Mouse (Mus musculus) forebrain, embryonic 14.5 days (tissue): ENCODE results near the gene Sema6d. TPM values are rescaled to one million over a fixed set of nuclear protein-coding genes. Genes with fewer than 3 reads are reported as not detected.
"Not testable (repeated sequence)": the region's sequence is repeated elsewhere in the genome, so short reads cannot be mapped to it uniquely, and the experiment has no call there.

Experiments used
- ATAC-seq: fragments of 200-750 bp; cut with Nextera tagmentation; 2 replicates; pipeline ENCODE4 v1.8.0; 2017; ENCODE audit warnings: mild to moderate bottlenecking, moderate library complexity
- DNase-seq: peaks from one replicate; pipeline ENCODE4 v3.0.0-alpha.2; 2015; ENCODE audit warnings: low spot score
- H3K27ac ChIP-seq: fragments of 300-500 bp; sonication (generic); 2 replicates; pipeline ENCODE4 v1.5.1; 2014; ENCODE audit warnings: low read depth, mild to moderate bottlenecking, control low read depth, low read length, moderate library complexity
- H3K27me3 ChIP-seq: fragments of 300-500 bp; sonication (generic); replicated peaks from 2 replicates; pipeline ENCODE4 v1.6.1; 2014; ENCODE audit warnings: low read length, control low read depth, mixed read lengths; ENCODE audit not compliant: control insufficient read depth, insufficient read depth
- H3K36me3 ChIP-seq: fragments of 300-500 bp; sonication (generic); 2 replicates; pipeline ENCODE4 v1.6.1; 2014; ENCODE audit warnings: low read length, control low read depth; ENCODE audit not compliant: control insufficient read depth, insufficient read depth
- H3K4me1 ChIP-seq: fragments of 300-500 bp; sonication (generic); 2 replicates; pipeline ENCODE4 v1.6.1; 2014; ENCODE audit warnings: antibody characterized with exemption, low read length, control low read depth; ENCODE audit not compliant: control insufficient read depth, insufficient read depth
- H3K4me2 ChIP-seq: fragments of 300-500 bp; sonication (generic); 2 replicates; pipeline ENCODE4 v1.6.1; 2014; ENCODE audit warnings: mild to moderate bottlenecking, control low read depth, low read length
- H3K4me3 ChIP-seq: fragments of 300-500 bp; sonication (generic); 2 replicates; pipeline ENCODE4 v1.5.1; 2014; ENCODE audit warnings: low read depth, low read length, control low read depth
- H3K9ac ChIP-seq: fragments of 300-500 bp; sonication (generic); 2 replicates; pipeline ENCODE4 v1.6.1; 2014; ENCODE audit warnings: mild to moderate bottlenecking, low read length, control low read depth, moderate library complexity
- H3K9me3 ChIP-seq: fragments of 300-500 bp; sonication (generic); replicated peaks from 2 replicates; pipeline ENCODE4 v1.6.1; 2016; ENCODE audit warnings: low read length, control low read depth, mixed read lengths; ENCODE audit not compliant: control insufficient read depth
- WGBS: fragments of 180-500 bp; shearing (Covaris S2); extraction: QIAGEN DNeasy Blood & Tissue Kit; methylation state at CpG from one replicate; pipeline ENCODE4 v1.1.7; 2014; 5-methylcytosine and 5-hydroxymethylcytosine counted together
- polyA plus RNA-seq: library from polyadenylated mRNA; unstranded; fragments of >200 nt; fragmentation: Nextera tagmentation; extraction: Ambion mirVana; gene quantifications from 2 replicates; pipeline ENCODE4 v1.2.1, GENCODE M21; 2014

Gene Sema6d
- polyA plus RNA-seq, 1 experiment from 2014 or later, result 15.7 TPM

DNA sequence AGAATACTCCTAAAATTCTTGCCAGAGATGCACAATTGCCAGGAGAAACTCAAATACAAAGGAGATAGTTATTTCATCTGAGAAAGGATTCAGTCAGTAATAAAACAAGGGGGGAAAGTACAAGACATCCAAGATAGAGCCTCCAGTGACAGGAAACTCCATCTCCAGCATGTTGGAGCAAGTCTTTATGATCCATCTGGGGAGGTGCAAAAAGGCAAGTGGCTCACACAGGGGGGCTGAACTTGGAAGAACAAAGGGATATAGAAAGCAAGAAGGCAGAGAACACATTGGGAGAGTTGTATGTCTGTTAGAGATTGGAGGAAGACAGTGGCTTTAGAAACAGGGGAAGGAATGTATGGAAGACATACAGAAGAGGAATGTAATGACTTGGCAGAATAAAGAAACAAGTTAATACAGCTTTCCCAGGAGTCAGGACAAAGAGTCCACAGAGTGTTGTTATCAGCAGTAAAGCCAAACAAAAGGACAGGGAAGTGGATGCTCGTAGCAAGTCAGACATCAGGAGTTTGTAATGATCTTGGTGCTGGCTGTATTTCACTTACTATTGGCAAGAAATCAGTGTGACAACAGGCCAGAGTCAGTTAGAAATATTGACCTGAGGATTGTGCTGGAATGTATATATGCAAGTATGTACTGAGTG is 239.8 kb downstream of the Sema6d start:
- Histone ChIP-seq H3K27me3 (no peaks in the 10 kb centered on the region), H3K4me3 (no peak overlapping the region), H3K9me3 (no peaks in the 10 kb centered on the region), H3K9ac (no peak overlapping the region), H3K36me3 (no peaks in the 10 kb centered on the region), H3K27ac (no peak overlapping the region), H3K4me2 (no peak overlapping the region), H3K4me1 (no peaks in the 10 kb centered on the region)
- DNase-seq (no peak), ATAC-seq (no peak)
- 47% methylated on average over 1 of the region's 1 CpGs for WGBS

GRCm38 (mm10) chr2:124332890-124333289 is 243.1 kb downstream of the Sema6d start:
- Histone ChIP-seq H3K4me2 (no peak overlapping the region), H3K4me1 (peaks cover 4% of the 10 kb centered on the region; the same call in 1 of the 2 replicates), H3K36me3 (no peaks in the 10 kb centered on the region), H3K9me3 (no peaks in the 10 kb centered on the region), H3K27me3 (no peaks in the 10 kb centered on the region), H3K27ac (no peak overlapping the region), H3K9ac (no peak overlapping the region), H3K4me3 (no peak overlapping the region)
- DNase-seq (no peak), ATAC-seq (no peak)
- 76% methylated on average over 5 of the region's 5 CpGs for WGBS

DNA sequence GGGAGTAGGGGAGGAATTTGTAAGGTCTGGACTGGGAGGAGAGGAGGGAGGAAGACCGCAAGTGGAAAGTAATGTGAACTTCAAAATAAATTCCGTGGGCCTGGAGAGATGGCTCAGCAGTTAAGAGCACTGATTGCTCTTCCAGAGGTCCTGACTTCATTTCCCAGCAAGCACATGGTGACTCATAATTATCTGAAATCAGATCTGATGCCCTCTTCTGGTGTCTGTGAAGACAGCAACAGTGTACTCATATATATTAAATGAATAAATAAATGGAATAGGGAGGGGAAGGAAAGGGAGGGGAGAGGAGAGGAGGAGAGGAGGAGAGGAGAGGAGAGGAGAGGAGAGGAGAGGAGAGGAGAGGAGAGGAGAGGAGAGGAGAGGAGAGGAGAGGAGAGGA is 244.9 kb downstream of the Sema6d start:
- peak; percentile 39 for DNase-seq
- H3K36me3 ChIP-seq, H3K4me1 ChIP-seq, H3K27me3 ChIP-seq, H3K27ac ChIP-seq, H3K9me3 ChIP-seq, ATAC-seq, H3K9ac ChIP-seq, H3K4me3 ChIP-seq, H3K4me2 ChIP-seq: not testable (repeated sequence)
- WGBS, result 77% methylated on average over 2 of the region's 2 CpGs

GRCm38 (mm10) chr2:124338296-124338695 is 248.5 kb downstream of the Sema6d start:
- Histone ChIP-seq H3K9me3 (no peaks in the 10 kb centered on the region), H3K9ac (no peak overlapping the region), H3K36me3 (no peaks in the 10 kb centered on the region), H3K4me2 (no peak overlapping the region), H3K27ac (no peak overlapping the region), H3K4me1 (peaks cover 4% of the 10 kb centered on the region; the same call in 1 of the 2 replicates), H3K4me3 (no peak overlapping the region), H3K27me3 (no peaks in the 10 kb centered on the region)
- DNase-seq (peak; percentile 29), ATAC-seq (peak; percentile 23; the same call in 1 of the 2 replicates)
- 59% methylated on average over 6 of the region's 6 CpGs for WGBS

DNA sequence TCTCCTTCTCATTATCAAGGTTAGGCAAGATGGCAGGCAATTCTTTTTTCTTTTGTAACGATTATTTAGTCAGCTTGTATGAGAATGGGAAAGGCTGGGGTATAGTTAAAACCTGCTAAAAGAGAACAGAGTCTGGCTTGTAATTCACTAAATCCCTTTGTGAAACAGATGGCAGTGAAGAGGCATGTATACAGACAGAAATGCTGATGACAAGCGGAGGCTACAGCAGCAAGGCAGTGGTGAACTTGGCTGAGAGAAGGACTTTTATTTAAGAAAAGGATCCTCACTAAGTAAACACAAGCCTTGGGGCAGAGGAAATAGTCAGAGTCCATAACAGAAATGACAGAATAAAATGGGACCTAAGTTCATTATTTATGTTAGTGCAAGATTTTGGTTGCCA is 264.4 kb downstream of the Sema6d start:
- Histone ChIP-seq H3K9me3 (no peaks in the 10 kb centered on the region), H3K4me1 (no peaks in the 10 kb centered on the region), H3K4me2 (no peak overlapping the region), H3K9ac (no peak overlapping the region), H3K27ac (no peak overlapping the region; the same call in 1 of the 2 replicates), H3K36me3 (no peaks in the 10 kb centered on the region), H3K4me3 (no peak overlapping the region), H3K27me3 (no peaks in the 10 kb centered on the region)
- peak; percentile 55; the same call in 1 of the 2 replicates for ATAC-seq
- DNase-seq, result peak; percentile 31
- WGBS, result 59% methylated on average over 2 of the region's 2 CpGs

DNA sequence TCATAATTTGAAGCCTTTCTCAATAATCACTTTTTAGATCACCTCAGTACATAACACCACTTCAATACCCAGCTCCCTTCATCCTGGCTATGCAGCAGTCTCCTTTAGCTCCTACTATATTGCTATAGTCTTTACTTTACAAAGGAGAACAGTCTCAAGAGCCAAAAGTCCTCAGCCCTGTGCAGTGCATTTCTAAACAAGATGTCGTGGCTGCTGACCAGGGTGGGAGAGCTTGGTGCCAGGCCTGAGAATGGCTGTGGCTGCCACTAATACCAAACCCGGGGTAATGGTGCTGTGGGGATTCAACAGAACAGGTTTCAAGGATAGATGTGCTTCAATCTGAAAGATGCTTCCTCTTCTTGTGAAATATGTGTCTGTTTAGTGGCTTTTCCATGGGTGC is 264.9 kb downstream of the Sema6d start:
- H3K4me1 ChIP-seq, result no peaks in the 10 kb centered on the region
- no peaks in the 10 kb centered on the region for H3K9me3 ChIP-seq
- no peaks in the 10 kb centered on the region for H3K27me3 ChIP-seq
- WGBS, result 78% methylated on average over 2 of the region's 2 CpGs
- H3K4me3 ChIP-seq, result no peak overlapping the region
- ATAC-seq (no peak), DNase-seq (no peak)
- no peaks in the 10 kb centered on the region for H3K36me3 ChIP-seq
- no peak overlapping the region for H3K9ac ChIP-seq
- H3K27ac ChIP-seq, result no peak overlapping the region
- H3K4me2 ChIP-seq, result no peak overlapping the region

DNA sequence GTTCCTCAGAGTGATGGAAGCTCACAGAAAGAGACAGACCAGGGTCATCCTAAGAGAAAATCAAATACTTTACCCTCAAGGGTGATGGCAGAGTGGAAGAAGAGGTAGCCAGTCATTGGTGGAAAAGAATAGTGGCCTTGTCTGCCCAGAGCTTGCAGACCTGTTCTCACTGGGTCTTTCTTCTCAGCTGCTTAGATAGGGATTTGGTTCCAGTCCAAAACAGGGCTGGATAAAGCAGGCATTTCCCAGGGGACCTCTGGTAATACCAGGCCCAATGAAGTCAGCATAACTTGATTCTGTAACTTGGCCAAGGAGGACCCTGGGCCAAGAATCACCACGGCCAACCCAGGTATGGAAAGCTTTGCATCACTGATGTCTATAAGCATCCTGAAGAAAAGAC is 279.5 kb downstream of the Sema6d start:
- no peaks in the 10 kb centered on the region for H3K27me3 ChIP-seq
- ATAC-seq (0 out of 2 replicates have a peak, but pooled peaks have one; percentile 23), DNase-seq (peak; percentile 24)
- H3K4me1 ChIP-seq, result no peaks in the 10 kb centered on the region
- no peaks in the 10 kb centered on the region for H3K36me3 ChIP-seq
- 69% methylated on average over 1 of the region's 1 CpGs for WGBS
- no peak overlapping the region for H3K4me2 ChIP-seq
- H3K27ac ChIP-seq, result no peak overlapping the region
- H3K9me3 ChIP-seq, result no peaks in the 10 kb centered on the region
- H3K4me3 ChIP-seq, result no peak overlapping the region
- no peak overlapping the region for H3K9ac ChIP-seq

DNA sequence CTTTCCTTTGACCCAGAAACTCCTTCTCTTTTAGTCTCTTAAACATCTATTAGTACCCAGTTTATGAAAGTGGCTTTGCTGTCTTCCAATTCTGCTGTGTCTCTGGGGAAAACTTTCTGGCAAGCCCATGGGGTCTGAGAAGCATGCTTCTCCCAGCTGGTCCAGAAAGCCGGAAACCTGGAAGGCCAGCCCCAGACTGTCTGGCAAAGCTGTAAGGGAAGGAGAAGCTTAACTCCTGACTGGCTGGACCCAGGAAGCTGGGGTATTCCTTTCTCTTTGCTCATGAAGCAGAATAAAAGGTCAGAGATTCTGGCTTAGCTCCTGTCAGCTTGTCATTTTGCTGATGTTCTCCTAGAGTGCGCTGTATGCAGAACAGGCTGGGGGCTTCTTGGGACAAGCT is 280.2 kb downstream of the Sema6d start:
- Histone ChIP-seq H3K4me1 (no peaks in the 10 kb centered on the region), H3K9ac (no peak overlapping the region), H3K4me2 (no peak overlapping the region), H3K27me3 (no peaks in the 10 kb centered on the region), H3K4me3 (no peak overlapping the region), H3K9me3 (no peaks in the 10 kb centered on the region), H3K36me3 (no peaks in the 10 kb centered on the region), H3K27ac (no peak overlapping the region)
- DNase-seq, result peak; percentile 33
- 53% methylated on average over 2 of the region's 2 CpGs for WGBS
- no peak for ATAC-seq

DNA sequence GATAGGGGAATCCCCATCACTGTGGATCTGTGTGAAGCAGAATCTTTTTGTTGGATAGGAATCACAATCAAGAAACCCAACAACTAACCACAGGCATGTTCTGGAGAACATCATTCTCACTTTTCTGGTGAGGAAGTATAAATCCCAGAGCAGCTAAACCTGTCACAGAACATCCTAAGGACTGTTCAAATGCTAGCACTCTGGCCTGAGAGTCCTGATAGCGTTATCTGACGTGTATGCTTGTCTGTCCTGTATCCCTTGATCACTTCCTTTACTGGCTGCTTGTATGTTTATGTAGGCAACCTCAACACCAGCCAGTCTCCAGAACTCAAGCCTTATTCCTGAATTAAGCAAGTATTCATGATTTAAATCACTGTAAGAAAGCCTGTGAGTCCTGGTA is 281.6 kb downstream of the Sema6d start:
- ATAC-seq, result no peak
- no peak overlapping the region for H3K4me2 ChIP-seq
- no peak overlapping the region for H3K9ac ChIP-seq
- no peak overlapping the region for H3K4me3 ChIP-seq
- no peaks in the 10 kb centered on the region for H3K27me3 ChIP-seq
- WGBS, result 87% methylated on average over 2 of the region's 2 CpGs
- no peak overlapping the region for H3K27ac ChIP-seq
- H3K36me3 ChIP-seq, result no peaks in the 10 kb centered on the region
- H3K9me3 ChIP-seq, result no peaks in the 10 kb centered on the region
- no peak for DNase-seq
- no peaks in the 10 kb centered on the region for H3K4me1 ChIP-seq
